Mouse (Mus musculus) effector memory CD4-positive, alpha-beta T cell, adult 7 months (primary cell): Measurements from ENCODE around the gene Ndufb11. TPM values are rescaled to one million over a fixed set of nuclear protein-coding genes. Genes with fewer than 3 reads are reported as not detected.

Experiments used
- polyA plus RNA-seq: library from polyadenylated mRNA; unstranded; fragments of 100-300 nt; shearing (Covaris generic); gene quantifications from one replicate; pipeline ENCODE4 v1.2.1, GENCODE M21; 2017

The Ndufb11 gene
- polyA plus RNA-seq, result 163 TPM

GRCm38 (mm10) chrX:20617176-20617902 is at the start of gene Ndufb11, which contains the start of gene Rbm10:
Ndufb11 (minus strand) TSS chrX:20617619.
Rbm10 (plus strand) TSS chrX:20617503.

GRCm38 (mm10) chrX:20658026-20658652 is 40.7 kb upstream of the Ndufb11 start, which contains the start of gene Uba1:
Uba1 (plus strand) TSS chrX:20658326.

Other genes starting within 250 kb of the Ndufb11 start
- gene Jade3, start 191.9 kb downstream of the Ndufb11 start, polyA plus RNA-seq, result 3.8 TPM
- not detected for gene Rgn, start 67.8 kb downstream of the Ndufb11 start, polyA plus RNA-seq
- gene Rbm10, start 116 bp downstream of the Ndufb11 start, polyA plus RNA-seq, result 42.1 TPM
- 182 TPM for gene Uba1, start 40.7 kb upstream of the Ndufb11 start, polyA plus RNA-seq
- gene Cdk16, start 70.3 kb upstream of the Ndufb11 start, polyA plus RNA-seq, result 71.8 TPM
- gene Usp11, start 86.3 kb upstream of the Ndufb11 start, polyA plus RNA-seq, result 12.1 TPM
- 161 TPM for gene Araf, start 180.2 kb upstream of the Ndufb11 start, polyA plus RNA-seq